In the genomic region with DNA sequence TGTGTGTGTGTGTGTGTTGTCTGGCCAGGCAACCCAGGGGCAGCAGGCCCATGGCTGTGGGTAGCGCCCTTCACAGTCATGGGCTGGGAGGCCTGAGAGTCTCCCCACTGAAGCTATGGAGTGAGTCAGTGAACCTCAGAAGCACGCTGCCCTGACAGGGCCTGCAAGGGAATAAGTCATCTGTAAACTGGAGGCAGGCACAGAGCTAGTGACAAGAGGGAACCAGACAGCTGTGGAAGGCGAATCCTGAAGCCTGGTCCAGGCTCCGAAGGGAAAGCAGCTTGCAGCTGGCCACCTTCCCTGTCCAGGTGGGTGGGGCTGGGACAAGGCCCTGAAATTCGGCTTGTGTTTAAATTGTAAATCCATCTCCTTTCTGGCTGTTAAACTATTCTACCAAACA, we compare ENCODE assay signal across 14 mouse cellular contexts. TPM values are rescaled to one million over a fixed set of nuclear protein-coding genes. Genes with fewer than 3 reads are reported as not detected.
DNase-seq lines count a peak whose midpoint lies in the region; ATAC-seq and TF ChIP-seq lines count a peak whose summit lies in the region.
"Had no signal": no experiment of that assay in that cellular context is flagged by ENCODE, and none has a peak within 500 bp of the region (broad histone marks: within the 10 kb centered on the region; RNA-seq: fewer than 3 reads in every experiment).

No protein-coding gene starts in this region.

- no peak overlapping the region for H3K27ac ChIP-seq in heart, embryonic 12.5 days (ENCODE audit: poor library complexity, severe bottlenecking)
- peak overlapping the region; percentile 97 for H3K27ac ChIP-seq in left cerebral cortex, adult 2 months
- H3K27ac ChIP-seq in olfactory bulb, adult 2 months (ENCODE audit: insufficient read depth, low read depth, low read length): peak overlapping the region; percentile 31; the same call in 1 of the 2 replicates
- H3K27ac ChIP-seq: midbrain, embryonic 10.5 days had no signal

- no peak overlapping the region for H3K4me3 ChIP-seq in heart, embryonic 12.5 days
- H3K4me3 ChIP-seq in left cerebral cortex, adult 2 months: no peak overlapping the region
- H3K4me3 ChIP-seq in olfactory bulb, adult 2 months (ENCODE audit: insufficient read depth, low read depth, low read length): no peak overlapping the region

- H3K9ac ChIP-seq in heart, embryonic 12.5 days: peak overlapping the region; percentile 2; the same call in 1 of the 2 replicates

- H3K4me1 ChIP-seq in heart, embryonic 12.5 days (replicated peaks): peaks cover 56% of the 10 kb centered on the region
- H3K4me1 ChIP-seq in olfactory bulb, adult 2 months (ENCODE audit: control insufficient read depth, insufficient read depth, low read length): peaks cover 45% of the 10 kb centered on the region

- intact Hi-C loops in left cerebral cortex, adult 2 months (cut with DNase I): loop anchor here (5.0 kb wide), 1 partner anchor 226 kb away; no protein-coding TSS in a partner anchor
- intact Hi-C loops in left cerebral cortex, postnatal 14 days (cut with DNase I): no loop called here

- no peaks in the 10 kb centered on the region for H3K9me3 ChIP-seq in heart, embryonic 12.5 days (replicated peaks)
- H3K9me3 ChIP-seq: midbrain, embryonic 10.5 days had no signal

- TF ChIP-seq POLR2A in olfactory bulb, adult 2 months (IDR thresholded peaks at IDR 0.05; ENCODE audit: insufficient read depth, low read depth, low read length): no peak

- no peak overlapping the region for H3K4me2 ChIP-seq in heart, embryonic 12.5 days

- H3K36me3 ChIP-seq in heart, embryonic 12.5 days: no peaks in the 10 kb centered on the region
- H3K36me3 ChIP-seq: G1E; midbrain, embryonic 10.5 days had no signal

- no peak for ATAC-seq in heart, embryonic 12.5 days (ENCODE audit: insufficient number of reproducible peaks, low FRiP score)
- ATAC-seq in megakaryocyte, adult 5-6 weeks (ENCODE audit: poor library complexity, severe bottlenecking): no peak

- DNase-seq in heart, adult 9 months (ENCODE audit: low spot score in 2 of 2): no peak
- DNase-seq in left cerebral cortex, adult 2 months (ENCODE audit: extremely low spot score in 1 of 2, low spot score in 2 of 2): peak in 1 of 2 experiments; percentile 28
- no peak for DNase-seq in left cerebral cortex, postnatal 14 days (ENCODE audit: low spot score in 2 of 2)
- peak; percentile 75 for DNase-seq in adrenal gland, adult 2 months
- no peak for DNase-seq in lung, postnatal 36 days
- DNase-seq: cerebellum, adult 9-11 months; heart, postnatal 4 days; kidney, postnatal 25 days had no signal

- no peak for TF ChIP-seq CTCF in left cerebral cortex, adult 2 months (IDR thresholded peaks at IDR 0.05)
- no peak for TF ChIP-seq CTCF in olfactory bulb, adult 2 months (IDR thresholded peaks at IDR 0.05; ENCODE audit: insufficient read depth, low read depth, low read length)

- WGBS in heart, embryonic 12.5 days: 71% methylated on average over 5 of the region's 5 CpGs
- WGBS in olfactory bulb, adult 2 months: 61% methylated on average over 5 of the region's 5 CpGs

- no peaks in the 10 kb centered on the region for H3K27me3 ChIP-seq in heart, embryonic 12.5 days (replicated peaks)

RNA-seq across cellular contexts. Expression of a gene that starts 2.2 kb away (rescaled TPM):
- 8.0 and 9.2 TPM in 2 replicates for polyA plus RNA-seq in heart, embryonic 12.5 days (2016; fragmentation: Nextera tagmentation; extraction: Ambion mirVana)
- total RNA-seq in left cerebral cortex, adult 2 months (2021): 10 to 100 TPM; 10.2 to 12.2 TPM
- 10 to 100 TPM; 10.4 to 10.9 TPM for total RNA-seq in left cerebral cortex, postnatal 14 days (2021)
- 10 to 100 TPM in 1 of 2 experiments, 1 to 10 TPM in 1; 8.9 to 16.1 TPM for total RNA-seq in adrenal gland, adult 2 months (2021)
- 19.6 and 24.4 TPM in 2 replicates for polyA plus RNA-seq in adrenal gland, adult 2 months (2012; rRNA removed)
- polyA plus RNA-seq in olfactory bulb, adult 2 months (2012; ENCODE audit: insufficient read depth, insufficient read length, low replicate concordance, missing spikeins): not detected in 2 replicates
- total RNA-seq in megakaryocyte, adult 5-6 weeks (2015): 3.0 and 3.3 TPM in 2 replicates
- 1.8 and 2.6 TPM in 2 replicates for total RNA-seq in megakaryocyte, adult 5-6 weeks (2017)

RNA-seq across cellular contexts. Expression of a gene that starts 33.0 kb away (rescaled TPM):
- 0.08 TPM in 1 of 2 replicates, not detected in the other for polyA plus RNA-seq in heart, embryonic 12.5 days (2016; fragmentation: Nextera tagmentation; extraction: Ambion mirVana)
- total RNA-seq in left cerebral cortex, adult 2 months (2021): 100 to 1,000 TPM; 159 to 167 TPM
- total RNA-seq in left cerebral cortex, postnatal 14 days (2021): 100 to 1,000 TPM; 129 to 146 TPM
- 1 to 10 TPM; 2.8 to 3.1 TPM for total RNA-seq in adrenal gland, adult 2 months (2021)
- polyA plus RNA-seq in adrenal gland, adult 2 months (2012; rRNA removed): 3.1 and 7.4 TPM in 2 replicates
- not detected in 2 replicates for polyA plus RNA-seq in olfactory bulb, adult 2 months (2012; ENCODE audit: insufficient read depth, insufficient read length, low replicate concordance, missing spikeins)
- 0.11 TPM in 1 of 2 replicates, not detected in the other for total RNA-seq in megakaryocyte, adult 5-6 weeks (2015)
- total RNA-seq in megakaryocyte, adult 5-6 weeks (2017): not detected in 2 replicates
- total RNA-seq: G1E; granulocyte monocyte progenitor cell, adult 5-6 weeks had no signal
- polyA plus RNA-seq: G1E had no signal

RNA-seq across cellular contexts. Expression of a gene that starts 33.3 kb away (rescaled TPM):
- 2.7 and 3.4 TPM in 2 replicates for polyA plus RNA-seq in heart, embryonic 12.5 days (2016; fragmentation: Nextera tagmentation; extraction: Ambion mirVana)
- total RNA-seq in left cerebral cortex, adult 2 months (2021): 1 to 10 TPM; 8.1 to 8.2 TPM
- total RNA-seq in left cerebral cortex, postnatal 14 days (2021): 1 to 10 TPM; 5.9 to 6.0 TPM
- total RNA-seq in adrenal gland, adult 2 months (2021): 1 to 10 TPM; 4.1 to 8.3 TPM
- 7.6 and 7.8 TPM in 2 replicates for polyA plus RNA-seq in adrenal gland, adult 2 months (2012; rRNA removed)
- not detected in 2 replicates for polyA plus RNA-seq in olfactory bulb, adult 2 months (2012; ENCODE audit: insufficient read depth, insufficient read length, low replicate concordance, missing spikeins)
- total RNA-seq in megakaryocyte, adult 5-6 weeks (2015): 1.3 and 3.4 TPM in 2 replicates
- 0.81 and 3.2 TPM in 2 replicates for total RNA-seq in megakaryocyte, adult 5-6 weeks (2017)
- polyA plus RNA-seq: G1E had no signal

Comparison
In these comparisons a context has a peak if more than half of its experiments do, and no peak if none do; other contexts are left out.
1. RNA of a gene that starts 33.0 kb away (total RNA-seq): 159 to 167 TPM in left cerebral cortex, adult 2 months and 129 to 146 TPM in left cerebral cortex, postnatal 14 days; 2.8 to 3.1 TPM in adrenal gland, adult 2 months and 0.11 TPM in megakaryocyte, adult 5-6 weeks; every median in the first group is over 10 times any median in the second.